Mouse (Mus musculus) thymus, adult 2 months (tissue): Measurements from ENCODE around the gene Dennd1c. TPM values are rescaled to one million over a fixed set of nuclear protein-coding genes. Genes with fewer than 3 reads are reported as not detected.

ENCODE experiments used
- DNase-seq: peaks from one replicate; pipeline ENCODE4 v3.0.0; 2021
- H3K27ac ChIP-seq: fragments of 200-500 bp; 2 replicates; pipeline ENCODE4 v1.5.1; 2012; ENCODE audit warnings: low read length, control low read depth; ENCODE audit not compliant: control insufficient read depth, insufficient read depth
- H3K27me3 ChIP-seq: fragments of 200-500 bp; 2 replicates; pipeline ENCODE4 v1.6.1; 2012; ENCODE audit warnings: mild to moderate bottlenecking, low read length, moderate library complexity, mixed read lengths; ENCODE audit not compliant: control insufficient read depth, insufficient read depth
- H3K36me3 ChIP-seq: fragments of 200-500 bp; 2 replicates; pipeline ENCODE4 v1.6.1; 2012; ENCODE audit warnings: mild to moderate bottlenecking, low read length, moderate library complexity; ENCODE audit not compliant: control insufficient read depth, insufficient read depth
- H3K4me1 ChIP-seq: fragments of 200-500 bp; replicated peaks from 2 replicates; pipeline ENCODE4 v1.6.1; 2012; ENCODE audit warnings: low read length; ENCODE audit not compliant: control insufficient read depth, insufficient read depth
- H3K4me3 ChIP-seq: fragments of 200-500 bp; 2 replicates; pipeline ENCODE4 v1.5.1; 2012; ENCODE audit warnings: mild to moderate bottlenecking, low read length, control low read depth, moderate library complexity; ENCODE audit not compliant: control insufficient read depth, insufficient read depth
- CTCF ChIP-seq: fragments of 200-500 bp; IDR thresholded peaks from 2 replicates; pipeline ENCODE4 v1.5.1; 2012; ENCODE audit warnings: mild to moderate bottlenecking, control low read depth, low read length, moderate library complexity, borderline replicate concordance; ENCODE audit not compliant: control insufficient read depth, poor library complexity, insufficient read depth; ENCODE audit errors: extremely low read depth
- POLR2A ChIP-seq: fragments of 200-500 bp; IDR thresholded peaks from 2 replicates; pipeline ENCODE4 v1.6.1; 2012; ENCODE audit warnings: mild to moderate bottlenecking, low read length, control low read depth, moderate library complexity; ENCODE audit not compliant: control insufficient read depth, poor library complexity, insufficient read depth; ENCODE audit errors: extremely low read depth
- WGBS: fragments of 180-500 bp; shearing (Covaris S2); methylation state at CpG from one replicate; pipeline ENCODE4 v1.1.7; 2018; 5-methylcytosine and 5-hydroxymethylcytosine counted together
- polyA plus RNA-seq: library from polyadenylated mRNA; depleted of rRNA; stranded (reverse); fragments of >200 nt; gene quantifications from 2 replicates; pipeline ENCODE4 v1.2.3, GENCODE M21; 2012

The Dennd1c gene
- polyA plus RNA-seq, 1 experiment: 196 TPM

DNA sequence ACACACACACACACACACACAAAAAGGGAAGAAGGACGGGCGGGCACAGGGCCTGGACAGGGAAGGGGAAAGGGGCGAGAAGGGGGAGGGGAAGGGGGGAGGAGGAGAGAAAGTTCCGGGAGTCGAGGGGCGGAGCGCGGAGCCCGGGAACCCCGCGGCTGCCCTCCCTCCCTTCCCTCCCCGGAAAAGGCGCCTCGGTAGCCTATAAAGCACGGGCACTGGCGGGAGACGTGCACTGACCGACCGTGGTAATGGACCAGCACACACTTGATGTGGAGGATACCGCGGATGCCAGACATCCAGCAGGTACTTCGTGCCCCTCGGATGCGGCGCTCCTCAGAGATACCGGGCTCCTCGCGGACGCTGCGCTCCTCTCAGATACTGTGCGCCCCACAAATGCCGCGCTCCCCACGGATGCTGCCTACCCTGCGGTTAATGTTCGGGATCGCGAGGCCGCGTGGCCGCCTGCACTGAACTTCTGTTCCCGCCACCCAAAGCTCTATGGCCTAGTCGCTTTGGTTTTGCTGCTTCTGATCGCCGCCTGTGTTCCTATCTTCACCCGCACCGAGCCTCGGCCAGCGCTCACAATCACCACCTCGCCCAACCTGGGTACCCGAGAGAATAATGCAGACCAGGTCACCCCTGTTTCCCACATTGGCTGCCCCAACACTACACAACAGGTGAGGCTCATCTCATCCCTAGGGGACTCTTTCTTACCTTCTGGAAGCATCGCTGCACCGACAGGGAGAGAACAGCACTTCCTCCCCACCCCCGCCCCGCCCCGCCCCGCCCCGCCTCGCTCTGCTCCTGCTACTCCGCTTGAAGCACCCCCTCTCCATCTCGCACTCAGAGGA is 27.1 kb upstream of the Dennd1c start, which contains the start of gene Tnfsf9:
Gene Tnfsf9, plus strand, starts transcription at position 145 of the 854 bp plus-strand sequence.
- Histone ChIP-seq H3K4me1 (peaks cover 18% of the 10 kb centered on the region), H3K27me3 (no peaks in the 10 kb centered on the region), H3K4me3 (peak within 1 kb of the TSS; percentile 94), H3K36me3 (no peaks in the 10 kb centered on the region), H3K27ac (no peak within 1 kb of the TSS)
- WGBS: under 1% methylated on average over 58 of the region's 61 CpGs
- DNase-seq: peak; percentile 34
- TF ChIP-seq CTCF: no peak
- TF ChIP-seq POLR2A: no peak

DNA sequence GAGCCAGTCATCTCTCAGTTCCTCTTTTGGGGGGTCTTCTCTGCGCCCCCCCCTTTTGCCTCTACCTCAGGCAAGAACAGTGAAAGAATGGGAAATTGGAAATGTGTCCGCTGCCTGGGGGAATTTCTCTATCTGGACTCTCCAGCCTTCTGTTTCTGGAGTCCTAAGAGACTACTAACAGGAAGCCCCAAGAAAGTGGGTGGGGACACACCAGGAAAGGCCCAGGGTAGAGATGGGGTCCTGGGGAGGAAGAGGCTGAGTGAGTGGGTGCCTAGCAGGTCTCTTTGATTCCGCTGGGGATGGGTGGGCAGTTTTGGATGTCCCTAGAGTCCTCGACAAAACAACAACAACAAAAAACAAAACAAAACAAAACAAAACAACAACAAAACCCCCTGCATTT is 26.2 kb upstream of the Dennd1c start:
- Histone ChIP-seq H3K27me3 (no peaks in the 10 kb centered on the region), H3K36me3 (no peaks in the 10 kb centered on the region), H3K4me3 (no peak overlapping the region), H3K27ac (no peak overlapping the region), H3K4me1 (peaks cover 18% of the 10 kb centered on the region)
- TF ChIP-seq CTCF: no peak
- TF ChIP-seq POLR2A: no peak
- DNase-seq: no peak
- WGBS: 54% methylated on average over 4 of the region's 4 CpGs

DNA sequence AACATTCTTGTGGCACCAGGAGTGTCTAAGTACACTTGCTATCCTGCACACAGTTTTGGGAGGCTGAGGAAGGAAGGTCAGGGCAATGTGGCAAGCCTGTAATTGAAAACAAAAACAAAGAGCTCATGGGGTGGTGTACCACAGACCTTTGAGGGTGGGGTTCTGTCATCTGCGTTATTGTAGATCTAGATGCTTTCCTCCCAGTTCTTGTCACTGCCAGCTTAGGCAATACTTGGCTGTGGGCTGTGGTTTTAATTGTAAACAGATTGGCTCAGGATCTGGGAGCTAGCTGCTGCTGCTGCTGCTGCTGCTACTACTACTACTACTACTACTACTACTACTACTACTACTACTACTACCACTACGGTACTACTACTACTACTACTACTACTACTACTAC is 24.0 kb upstream of the Dennd1c start:
- WGBS: 80% methylated on average over 2 of the region's 2 CpGs
- Histone ChIP-seq H3K27ac (no peak overlapping the region), H3K4me1 (peaks cover 18% of the 10 kb centered on the region)

GRCm38 (mm10) chr17:57099629-57100325 is 21.5 kb upstream of the Dennd1c start:
- Histone ChIP-seq H3K27ac (no peak overlapping the region), H3K4me3 (no peak overlapping the region), H3K36me3 (no peaks in the 10 kb centered on the region), H3K27me3 (no peaks in the 10 kb centered on the region), H3K4me1 (peaks cover 17% of the 10 kb centered on the region)
- TF ChIP-seq POLR2A (no peak), CTCF (no peak)
- DNase-seq: no peak
- WGBS: 61% methylated on average over 10 of the region's 10 CpGs

More for the DNA sequence above, 24.0 kb upstream of the Dennd1c start:
- H3K27me3 ChIP-seq: no peaks in the 10 kb centered on the region
- no peak for DNase-seq
- no peaks in the 10 kb centered on the region for H3K36me3 ChIP-seq
- no peak overlapping the region for H3K4me3 ChIP-seq
- TF ChIP-seq CTCF (no peak), POLR2A (no peak)

- Histone ChIP-seq H3K36me3 (no peaks in the 10 kb centered on the region), H3K27me3 (no peaks in the 10 kb centered on the region)
Observed at GRCm38 (mm10) chr17:57098321-57098720, 20.0 kb upstream of the Dennd1c start.

DNA sequence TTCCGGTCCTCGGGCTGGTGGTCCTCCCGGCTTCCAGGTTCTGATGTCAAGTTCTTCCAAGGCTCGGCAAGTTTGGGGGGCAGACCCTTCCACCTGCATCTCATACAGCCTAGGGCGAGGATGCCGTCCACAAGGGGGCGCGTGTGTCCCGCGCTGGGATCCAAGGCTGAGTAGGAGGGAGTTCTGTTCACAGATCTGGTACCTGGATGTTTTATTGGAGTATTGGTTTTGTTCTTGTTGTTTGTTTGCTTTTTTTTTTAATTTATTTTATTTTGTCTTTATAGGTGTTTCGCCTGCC is 18.3 kb upstream of the Dennd1c start:
- under 1% methylated on average over 11 of the region's 11 CpGs for WGBS
- Histone ChIP-seq H3K36me3 (no peaks in the 10 kb centered on the region), H3K27me3 (no peaks in the 10 kb centered on the region), H3K4me3 (peak overlapping the region; percentile 17; the same call in 1 of the 2 replicates), H3K27ac (no peak overlapping the region), H3K4me1 (peaks cover 6% of the 10 kb centered on the region)
- peak; percentile 91 for DNase-seq
- TF ChIP-seq POLR2A (no peak), CTCF (peak; percentile 98)

More at GRCm38 (mm10) chr17:57098321-57098720, 20.0 kb upstream of the Dennd1c start:
- Histone ChIP-seq H3K27ac (no peak overlapping the region), H3K4me1 (peaks cover 6% of the 10 kb centered on the region), H3K4me3 (no peak overlapping the region)
- no peak for TF ChIP-seq POLR2A
- TF ChIP-seq CTCF: no peak
- DNase-seq: no peak
- WGBS: 80% methylated on average over 5 of the region's 5 CpGs
